Comparison of ENCODE assay signal across 8 mouse cellular contexts in genomic region chr13:83654889-83655769, GRCm38 (mm10).
DNase-seq lines count a peak whose midpoint lies in the region; ATAC-seq and TF ChIP-seq lines count a peak whose summit lies in the region.
"Had no signal": no experiment of that assay in that cellular context is flagged by ENCODE, and none has a peak within 500 bp of the region (broad histone marks: within the 10 kb centered on the region; RNA-seq: fewer than 3 reads in every experiment).

No protein-coding gene starts in this region.

- DNase-seq in adrenal gland, adult (ENCODE audit: inconsistent age in 2 of 2, low spot score in 1 of 2), result peak; percentile 75 to 94
- peak; percentile 78 for DNase-seq in gastrocnemius, postnatal 14 days
- peak; percentile 89 to 90 for DNase-seq in left cerebral cortex, postnatal 25 days (ENCODE audit: low spot score in 2 of 2)
- DNase-seq in skeletal muscle tissue, adult 2 months (ENCODE audit: low read depth, low spot score), result peak; percentile 63

- H3K4me3 ChIP-seq in cortical plate, adult 2 months (ENCODE audit: insufficient read depth, low read length), result no peak overlapping the region
- no peak overlapping the region for H3K4me3 ChIP-seq in intestine, postnatal 0 days (ENCODE audit: low read depth, low read length)
- H3K4me3 ChIP-seq in midbrain, embryonic 12.5 days, result no peak overlapping the region
- H3K4me3 ChIP-seq: myocyte had no signal

- no peak for TF ChIP-seq POLR2A in cortical plate, adult 2 months (IDR thresholded peaks at IDR 0.05; ENCODE audit: extremely low read depth, insufficient read depth, low read length)

- no peak overlapping the region for H3K4me2 ChIP-seq in intestine, postnatal 0 days (replicated peaks; ENCODE audit: low read depth)
- H3K4me2 ChIP-seq in midbrain, embryonic 12.5 days (replicated peaks), result no peak overlapping the region

- H3K9me3 ChIP-seq in intestine, postnatal 0 days (ENCODE audit: control insufficient read depth), result no peaks in the 10 kb centered on the region
- no peaks in the 10 kb centered on the region for H3K9me3 ChIP-seq in midbrain, embryonic 12.5 days

- intact Hi-C loops in gastrocnemius, postnatal 14 days (cut with DNase I; ENCODE audit: low total_unique reads), result no loop called here
- intact Hi-C loops in left cerebral cortex, postnatal 25 days (cut with DNase I), result loop anchor here (5.0 to 10.0 kb wide), 3 partner anchors 133 to 1870 kb away; partner anchors contain the start of gene Cetn3

- H3K27me3 ChIP-seq in intestine, postnatal 0 days (replicated peaks; ENCODE audit: control insufficient read depth, insufficient read depth, low read length), result no peaks in the 10 kb centered on the region
- H3K27me3 ChIP-seq in midbrain, embryonic 12.5 days, result 0 out of 2 replicates have a peak, but pooled peaks cover 6% of the 10 kb centered on the region

- WGBS in intestine, postnatal 0 days, result 31% methylated on average over 8 of the region's 8 CpGs
- WGBS in midbrain, embryonic 12.5 days, result 22% methylated on average over 8 of the region's 8 CpGs

- peak; percentile 72 for TF ChIP-seq CTCF in cortical plate, adult 2 months (IDR thresholded peaks at IDR 0.05; ENCODE audit: extremely low read depth, insufficient read depth, low read length)
- peak; percentile 89 for TF ChIP-seq CTCF in intestine, postnatal 0 days (IDR thresholded peaks at IDR 0.05; ENCODE audit: low read depth)

- no peak for ATAC-seq in intestine, postnatal 0 days
- ATAC-seq in midbrain, embryonic 12.5 days (ENCODE audit: low FRiP score, low read depth), result peak; percentile 92

- no peak overlapping the region for H3K9ac ChIP-seq in intestine, postnatal 0 days (ENCODE audit: low read depth, low read length)
- H3K9ac ChIP-seq in midbrain, embryonic 12.5 days (replicated peaks), result no peak overlapping the region

- H3K27ac ChIP-seq in cortical plate, adult 2 months (ENCODE audit: insufficient read depth, low read length), result no peak overlapping the region
- H3K27ac ChIP-seq in intestine, postnatal 0 days (ENCODE audit: low read depth, low read length), result no peak overlapping the region
- H3K27ac ChIP-seq in midbrain, embryonic 12.5 days (replicated peaks), result no peak overlapping the region

- no peaks in the 10 kb centered on the region for H3K36me3 ChIP-seq in intestine, postnatal 0 days (ENCODE audit: control insufficient read depth, insufficient read depth)
- no peaks in the 10 kb centered on the region for H3K36me3 ChIP-seq in midbrain, embryonic 12.5 days

- H3K4me1 ChIP-seq in cortical plate, adult 2 months (ENCODE audit: control insufficient read depth, insufficient read depth, low read length), result peaks cover 11% of the 10 kb centered on the region
- no peaks in the 10 kb centered on the region for H3K4me1 ChIP-seq in intestine, postnatal 0 days (replicated peaks; ENCODE audit: control insufficient read depth, insufficient read depth, low read length)
- peaks cover 4% of the 10 kb centered on the region; the same call in 1 of the 2 replicates for H3K4me1 ChIP-seq in midbrain, embryonic 12.5 days
